Mouse (Mus musculus): ENCODE results near the gene Sit1. TPM values are rescaled to one million over a fixed set of nuclear protein-coding genes. Genes with fewer than 3 reads are reported as not detected.
"Not testable (repeated sequence)": the region's sequence is repeated elsewhere in the genome, so short reads cannot be mapped to it uniquely, and the experiment has no call there.

Sit1 gene
- polyA plus RNA-seq, 1 experiment from 2014 or later = not detected

GRCm38 (mm10) chr4:43497405-43497804 lies 13.9 kb upstream of the Sit1 start:
- 93% methylated on average over 8 of the region's 8 CpGs for WGBS
- no peaks in the 10 kb centered on the region for H3K9me3 ChIP-seq
- no peak overlapping the region for H3K27ac ChIP-seq (replicated peaks)
- peaks cover 53% of the 10 kb centered on the region for H3K4me1 ChIP-seq
- H3K36me3 ChIP-seq (replicated peaks) = peaks cover 30% of the 10 kb centered on the region
- peaks cover 33% of the 10 kb centered on the region for H3K27me3 ChIP-seq (replicated peaks; ENCODE audit: low read depth, poor library complexity, severe bottlenecking)
- H3K4me3 ChIP-seq = peak overlapping the region; percentile 77; the same call in 1 of the 2 replicates
- no peak for DNase-seq (ENCODE audit: low spot score)

- peaks cover 53% of the 10 kb centered on the region for H3K4me1 ChIP-seq
- no peaks in the 10 kb centered on the region for H3K9me3 ChIP-seq
- 57% methylated on average over 6 of the region's 6 CpGs for WGBS
- H3K4me3 ChIP-seq = no peak overlapping the region
- H3K27ac ChIP-seq (replicated peaks) = no peak overlapping the region
- peaks cover 28% of the 10 kb centered on the region for H3K27me3 ChIP-seq (replicated peaks; ENCODE audit: low read depth, poor library complexity, severe bottlenecking)
- no peak for DNase-seq (ENCODE audit: low spot score)
- H3K36me3 ChIP-seq (replicated peaks) = peaks cover 30% of the 10 kb centered on the region
These were observed 13.1 kb upstream of the Sit1 start for GRCm38 (mm10) chr4:43496587-43496986.

GRCm38 (mm10) chr4:43493846-43494240 lies 10.3 kb upstream of the Sit1 start:
- peaks cover 30% of the 10 kb centered on the region for H3K36me3 ChIP-seq (replicated peaks)
- peak overlapping the region; percentile 67 for H3K4me3 ChIP-seq
- peak overlapping the region; percentile 86 for H3K27ac ChIP-seq (replicated peaks)
- H3K27me3 ChIP-seq (replicated peaks; ENCODE audit: low read depth, poor library complexity, severe bottlenecking) = peaks cover 7% of the 10 kb centered on the region; the same call in 1 of the 2 replicates
- 5% methylated on average over 9 of the region's 9 CpGs for WGBS
- no peaks in the 10 kb centered on the region for H3K9me3 ChIP-seq
- no peak for DNase-seq (ENCODE audit: low spot score)
- H3K4me1 ChIP-seq = peaks cover 43% of the 10 kb centered on the region

- Histone ChIP-seq H3K9me3 (no peaks in the 10 kb centered on the region), H3K36me3 (replicated peaks) (peaks cover 30% of the 10 kb centered on the region), H3K27ac (replicated peaks) (peak overlapping the region; percentile 86), H3K27me3 (replicated peaks; ENCODE audit: low read depth, poor library complexity, severe bottlenecking) (peaks cover 2% of the 10 kb centered on the region; the same call in 1 of the 2 replicates), H3K4me1 (peaks cover 38% of the 10 kb centered on the region), H3K4me3 (peak overlapping the region; percentile 67)
- WGBS = under 1% methylated on average over 47 of the region's 47 CpGs
- DNase-seq (ENCODE audit: low spot score) = peak; percentile 97
These were observed 9.8 kb upstream of the Sit1 start for GRCm38 (mm10) chr4:43493186-43493845.

- peaks cover 33% of the 10 kb centered on the region for H3K4me1 ChIP-seq
- H3K27ac ChIP-seq (replicated peaks) = peak within 1 kb of the TSS; percentile 86
- under 1% methylated on average over 25 of the region's 25 CpGs for WGBS
- peak within 1 kb of the TSS; percentile 67 for H3K4me3 ChIP-seq
- H3K27me3 ChIP-seq (replicated peaks; ENCODE audit: low read depth, poor library complexity, severe bottlenecking) = no peaks in the 10 kb centered on the region
- H3K36me3 ChIP-seq (replicated peaks) = peaks cover 28% of the 10 kb centered on the region
- H3K9me3 ChIP-seq = no peaks in the 10 kb centered on the region
- peak; percentile 95 for DNase-seq (ENCODE audit: low spot score)
These were observed 9.3 kb upstream of the Sit1 start, which contains the start of gene Ccdc107 for GRCm38 (mm10) chr4:43492821-43493185. Ccdc107 (plus strand) TSS chr4:43492900.

- peak overlapping the region; percentile 86; the same call in 1 of the 2 replicates for H3K27ac ChIP-seq (replicated peaks)
- no peak for DNase-seq (ENCODE audit: low spot score)
These were observed 8.7 kb upstream of the Sit1 start for GRCm38 (mm10) chr4:43492101-43492820.

GRCm38 (mm10) chr4:43490801-43491200 lies 7.3 kb upstream of the Sit1 start:
- H3K27ac ChIP-seq (replicated peaks) = no peak overlapping the region
- H3K9me3 ChIP-seq = no peaks in the 10 kb centered on the region
- H3K36me3 ChIP-seq (replicated peaks) = peaks cover 8% of the 10 kb centered on the region
- H3K4me3 ChIP-seq = no peak overlapping the region
- no peak for DNase-seq (ENCODE audit: low spot score)
- H3K4me1 ChIP-seq = peaks cover 18% of the 10 kb centered on the region
- 87% methylated on average over 5 of the region's 5 CpGs for WGBS
- H3K27me3 ChIP-seq (replicated peaks; ENCODE audit: low read depth, poor library complexity, severe bottlenecking) = no peaks in the 10 kb centered on the region

More at GRCm38 (mm10) chr4:43492101-43492820, 8.7 kb upstream of the Sit1 start:
- H3K36me3 ChIP-seq (replicated peaks) = peaks cover 23% of the 10 kb centered on the region
- H3K9me3 ChIP-seq = no peaks in the 10 kb centered on the region
- H3K4me1 ChIP-seq = peaks cover 27% of the 10 kb centered on the region
- H3K27me3 ChIP-seq (replicated peaks; ENCODE audit: low read depth, poor library complexity, severe bottlenecking) = no peaks in the 10 kb centered on the region
- peak overlapping the region; percentile 67 for H3K4me3 ChIP-seq
- 49% methylated on average over 12 of the region's 12 CpGs for WGBS

DNA sequence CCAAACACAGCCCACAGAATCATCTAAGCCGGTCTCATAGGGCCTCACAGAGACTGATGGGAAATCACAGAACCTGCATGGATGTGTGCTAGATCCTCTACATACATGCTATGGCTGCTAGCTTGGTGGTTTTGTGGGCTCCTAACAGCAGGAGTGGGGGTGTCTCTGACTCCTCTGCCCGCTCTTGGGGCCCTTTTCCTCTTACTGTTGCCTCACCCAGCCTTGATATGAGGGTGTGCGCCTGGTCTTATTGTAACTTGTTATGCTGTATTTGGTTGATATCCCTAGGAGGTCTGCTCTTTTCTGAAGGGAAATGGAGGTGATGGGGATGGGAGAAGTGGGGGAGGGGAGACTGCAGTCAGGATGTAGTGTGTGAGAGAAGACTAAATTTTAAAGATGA lies 6.1 kb upstream of the Sit1 start:
- no peaks in the 10 kb centered on the region for H3K9me3 ChIP-seq
- H3K4me3 ChIP-seq = no peak overlapping the region
- H3K4me1 ChIP-seq = peaks cover 9% of the 10 kb centered on the region
- 92% methylated on average over 3 of the region's 3 CpGs for WGBS
- H3K36me3 ChIP-seq (replicated peaks) = no peaks in the 10 kb centered on the region
- H3K27ac ChIP-seq (replicated peaks) = no peak overlapping the region
- no peak for DNase-seq (ENCODE audit: low spot score)
- no peaks in the 10 kb centered on the region for H3K27me3 ChIP-seq (replicated peaks; ENCODE audit: low read depth, poor library complexity, severe bottlenecking)

GRCm38 (mm10) chr4:43485666-43486065 lies 2.1 kb upstream of the Sit1 start:
- not testable (repeated sequence) for H3K27me3 ChIP-seq (replicated peaks; ENCODE audit: low read depth, poor library complexity, severe bottlenecking); H3K4me3 ChIP-seq; H3K36me3 ChIP-seq (replicated peaks); H3K4me1 ChIP-seq; DNase-seq (ENCODE audit: low spot score); H3K9me3 ChIP-seq; H3K27ac ChIP-seq (replicated peaks)
- 83% methylated on average over 5 of the region's 5 CpGs for WGBS

GRCm38 (mm10) chr4:43482591-43482990 lies 943 bp downstream of the Sit1 start:
- Histone ChIP-seq H3K36me3 (replicated peaks) (no peaks in the 10 kb centered on the region), H3K27me3 (replicated peaks; ENCODE audit: low read depth, poor library complexity, severe bottlenecking) (0 out of 2 replicates have a peak, but pooled peaks cover 6% of the 10 kb centered on the region), H3K9me3 (no peaks in the 10 kb centered on the region), H3K4me1 (peaks cover 16% of the 10 kb centered on the region), H3K27ac (replicated peaks) (no peak overlapping the region), H3K4me3 (no peak overlapping the region)
- 72% methylated on average over 10 of the region's 10 CpGs for WGBS
- DNase-seq (ENCODE audit: low spot score) = no peak

DNA sequence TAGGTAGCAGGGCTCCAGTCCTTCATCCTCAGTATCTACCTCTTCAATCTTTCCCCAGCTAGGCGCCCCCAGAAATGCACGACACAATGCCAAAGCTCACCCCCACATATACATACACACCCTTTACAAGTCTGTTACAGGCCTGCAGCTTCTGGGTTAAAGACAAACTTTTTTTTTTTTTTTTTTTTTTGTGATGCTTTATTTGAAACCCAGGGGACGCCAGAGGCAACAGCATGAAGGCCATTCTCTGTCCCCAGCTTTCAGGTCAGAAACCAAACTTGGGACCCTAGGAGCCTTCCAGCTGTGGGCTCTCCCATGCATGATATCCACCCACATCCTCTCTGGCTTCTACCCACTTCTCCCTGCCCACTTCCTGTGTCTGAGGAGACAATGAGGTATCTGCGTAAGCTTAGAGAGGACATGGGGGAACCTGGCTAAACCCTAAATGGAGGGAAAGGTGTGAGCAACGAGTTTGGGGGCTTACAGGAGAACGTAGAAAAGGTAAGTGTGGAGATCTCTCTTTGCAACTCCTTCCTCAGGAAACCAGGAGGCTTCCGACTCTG lies 1.6 kb downstream of the Sit1 start:
- H3K27me3 ChIP-seq (replicated peaks; ENCODE audit: low read depth, poor library complexity, severe bottlenecking) = 0 out of 2 replicates have a peak, but pooled peaks cover 6% of the 10 kb centered on the region
- 73% methylated on average over 7 of the region's 7 CpGs for WGBS
- no peak for DNase-seq (ENCODE audit: low spot score)
- H3K4me1 ChIP-seq = peaks cover 16% of the 10 kb centered on the region
- H3K36me3 ChIP-seq (replicated peaks) = no peaks in the 10 kb centered on the region
- no peaks in the 10 kb centered on the region for H3K9me3 ChIP-seq
- H3K27ac ChIP-seq (replicated peaks) = no peak overlapping the region
- H3K4me3 ChIP-seq = no peak overlapping the region

DNA sequence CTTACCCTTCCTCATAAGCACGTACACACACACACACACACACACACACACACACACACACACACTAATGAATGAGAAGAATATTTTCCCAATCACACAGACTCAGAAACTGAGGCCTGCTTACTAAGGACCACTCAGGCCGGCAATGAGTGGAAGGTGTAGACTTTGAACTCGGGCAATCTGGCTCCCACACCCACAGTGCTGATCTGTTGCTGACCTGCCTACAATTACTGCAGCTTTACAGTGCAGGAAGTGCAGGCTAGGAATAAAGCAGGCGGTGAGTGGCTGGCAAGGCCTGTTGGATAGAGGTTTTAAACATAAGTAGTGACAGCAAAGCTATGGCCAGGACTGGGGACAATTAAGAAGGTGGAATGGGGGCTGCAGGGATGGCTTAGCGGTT lies 2.5 kb downstream of the Sit1 start:
- 80% methylated on average over 5 of the region's 5 CpGs for WGBS
- no peak overlapping the region for H3K27ac ChIP-seq (replicated peaks)
- no peak overlapping the region for H3K4me3 ChIP-seq
- peaks cover 16% of the 10 kb centered on the region for H3K4me1 ChIP-seq
- H3K9me3 ChIP-seq = no peaks in the 10 kb centered on the region
- H3K36me3 ChIP-seq (replicated peaks) = no peaks in the 10 kb centered on the region
- H3K27me3 ChIP-seq (replicated peaks; ENCODE audit: low read depth, poor library complexity, severe bottlenecking) = 0 out of 2 replicates have a peak, but pooled peaks cover 6% of the 10 kb centered on the region
- DNase-seq (ENCODE audit: low spot score) = no peak
